Mouse (Mus musculus) embryonic facial prominence, embryonic 15.5 days (tissue): ENCODE results near the gene Ttc27. TPM values are rescaled to one million over a fixed set of nuclear protein-coding genes. Genes with fewer than 3 reads are reported as not detected.
A peak's percentile ranks its signal among the peaks of the same experiment; 100 is the strongest.

ENCODE experiments used
- ATAC-seq: fragments of 200-750 bp; cut with Nextera tagmentation; 2 replicates; pipeline ENCODE4 v1.8.0; 2017; ENCODE audit warnings: low read depth, moderate TSS enrichment; ENCODE audit not compliant: insufficient number of reproducible peaks, low FRiP score, low TSS enrichment
- H3K27ac ChIP-seq: fragments of 300-500 bp; sonication (generic); replicated peaks from 2 replicates; pipeline ENCODE4 v1.5.1; 2015; ENCODE audit warnings: mild to moderate bottlenecking, inconsistent platforms
- H3K27me3 ChIP-seq: fragments of 300-500 bp; sonication (generic); 2 replicates; pipeline ENCODE4 v1.6.1; 2015; ENCODE audit warnings: inconsistent platforms
- H3K36me3 ChIP-seq: fragments of 300-500 bp; sonication (generic); 2 replicates; pipeline ENCODE4 v1.6.1; 2015; ENCODE audit warnings: mild to moderate bottlenecking, inconsistent platforms
- H3K4me1 ChIP-seq: fragments of 300-500 bp; sonication (generic); 2 replicates; pipeline ENCODE4 v1.6.1; 2015; ENCODE audit warnings: inconsistent platforms
- H3K4me2 ChIP-seq: fragments of 300-500 bp; sonication (generic); replicated peaks from 2 replicates; pipeline ENCODE4 v1.6.1; 2015; ENCODE audit warnings: mild to moderate bottlenecking, inconsistent platforms
- H3K4me3 ChIP-seq: fragments of 300-500 bp; sonication (generic); replicated peaks from 2 replicates; pipeline ENCODE4 v1.5.1; 2015; ENCODE audit warnings: mild to moderate bottlenecking, inconsistent platforms
- H3K9ac ChIP-seq: fragments of 300-500 bp; sonication (generic); 2 replicates; pipeline ENCODE4 v1.6.1; 2015; ENCODE audit warnings: inconsistent platforms
- H3K9me3 ChIP-seq: fragments of 300-500 bp; sonication (generic); replicated peaks from 2 replicates; pipeline ENCODE4 v1.6.1; 2016; ENCODE audit warnings: inconsistent platforms
- whole genome bisulfite sequencing: fragments of 180-500 bp; shearing (Covaris S2); methylation state at CpG from one replicate; pipeline ENCODE4 v1.1.7; 2015; 5-methylcytosine and 5-hydroxymethylcytosine counted together
- polyA plus RNA-seq: library from polyadenylated mRNA; unstranded; fragments of >200 nt; fragmentation: Nextera tagmentation; extraction: Ambion mirVana; gene quantifications from 2 replicates; pipeline ENCODE4 v1.2.1, GENCODE M21; 2015

Gene Ttc27
- polyA plus RNA-seq, 1 experiment from 2014 or later: 21.6 TPM

DNA sequence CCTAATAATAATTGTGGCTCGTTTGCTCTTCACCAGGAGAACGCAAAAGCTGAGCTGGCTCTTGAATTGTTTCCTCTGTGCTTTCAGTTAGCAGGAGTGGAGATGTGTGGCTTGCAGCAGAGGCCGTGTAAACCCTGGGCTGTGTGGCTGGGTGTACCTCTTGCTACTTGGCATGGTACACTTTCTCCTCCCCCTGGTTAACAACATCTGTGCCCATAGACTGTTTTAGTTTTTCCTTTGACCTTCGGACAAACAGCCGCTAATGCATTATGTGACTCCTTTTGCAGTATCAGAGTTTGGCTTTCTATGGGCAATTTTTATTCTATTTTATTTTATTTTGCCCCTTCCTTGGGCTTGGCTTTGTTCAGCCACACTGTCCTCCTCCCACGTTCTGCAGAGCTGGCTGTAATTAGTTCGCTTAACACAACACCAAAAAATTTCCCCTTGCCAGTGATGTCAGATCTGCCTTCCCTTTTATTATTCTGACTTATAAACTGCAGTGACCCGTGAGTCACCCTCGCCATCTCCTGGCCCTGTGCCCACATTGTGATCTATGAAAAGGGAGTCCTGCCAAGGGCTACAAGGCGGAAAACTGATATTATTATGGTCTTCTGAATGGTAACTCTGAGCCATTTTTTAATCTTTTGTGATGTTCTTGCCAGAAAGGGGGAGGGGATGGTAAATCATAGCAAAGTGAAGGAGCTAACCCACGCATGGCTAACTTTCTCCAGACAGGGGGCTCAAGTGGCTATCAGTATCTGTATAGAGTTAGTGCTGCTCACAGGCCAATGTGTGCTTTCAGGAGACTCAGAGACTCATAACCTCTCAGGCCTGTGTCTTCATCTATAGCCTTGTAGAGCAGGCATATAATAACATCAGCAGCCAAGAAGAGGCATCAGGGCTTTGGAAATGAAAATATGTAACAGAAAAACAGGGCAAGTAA is 149.3 kb downstream of the Ttc27 start:
- Histone ChIP-seq H3K27ac (peak overlapping the region; percentile 41), H3K27me3 (no peaks in the 10 kb centered on the region), H3K9ac (no peak overlapping the region), H3K4me1 (peaks cover 54% of the 10 kb centered on the region), H3K4me2 (no peak overlapping the region), H3K4me3 (no peak overlapping the region), H3K9me3 (no peaks in the 10 kb centered on the region), H3K36me3 (no peaks in the 10 kb centered on the region)
- no peak; the same call in 1 of the 2 replicates for ATAC-seq
- 34% methylated on average over 11 of the region's 11 CpGs for WGBS

DNA sequence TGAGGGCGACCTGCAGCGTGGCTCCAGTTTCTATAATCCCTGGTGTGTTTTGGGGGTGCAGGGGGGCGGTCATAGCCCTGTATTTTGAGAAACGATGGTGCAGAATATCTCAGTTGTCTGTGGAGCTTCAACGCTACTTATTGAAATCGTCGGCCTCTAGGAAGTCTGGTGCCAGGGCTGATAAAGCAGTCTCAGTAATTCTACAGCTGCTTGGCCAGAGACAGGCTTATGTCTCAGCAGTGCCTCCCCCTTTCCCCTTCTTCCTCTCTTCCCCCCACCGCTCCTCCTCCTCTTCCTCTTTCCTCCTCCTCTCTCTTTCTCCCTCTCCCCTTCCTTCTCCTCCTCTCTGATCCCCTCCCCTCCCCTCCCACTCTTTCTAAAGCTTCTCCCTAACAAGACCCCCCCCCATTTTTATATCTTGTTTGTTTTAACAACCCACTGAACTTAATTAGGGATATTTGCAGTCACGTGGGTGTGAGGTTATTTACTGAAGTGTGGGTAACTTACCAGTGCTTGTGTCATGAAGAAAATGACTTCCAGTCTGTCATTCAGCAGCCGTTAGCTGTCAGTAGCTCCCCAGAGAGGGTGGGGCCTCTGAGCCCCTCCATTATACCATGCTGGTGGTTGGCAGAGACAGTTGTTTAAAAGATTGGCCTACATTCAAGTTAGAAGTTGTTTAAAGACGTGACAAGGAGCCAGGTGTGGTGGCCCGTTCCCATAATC is 150.8 kb downstream of the Ttc27 start:
- 56% methylated on average over 12 of the region's 12 CpGs for WGBS

DNA sequence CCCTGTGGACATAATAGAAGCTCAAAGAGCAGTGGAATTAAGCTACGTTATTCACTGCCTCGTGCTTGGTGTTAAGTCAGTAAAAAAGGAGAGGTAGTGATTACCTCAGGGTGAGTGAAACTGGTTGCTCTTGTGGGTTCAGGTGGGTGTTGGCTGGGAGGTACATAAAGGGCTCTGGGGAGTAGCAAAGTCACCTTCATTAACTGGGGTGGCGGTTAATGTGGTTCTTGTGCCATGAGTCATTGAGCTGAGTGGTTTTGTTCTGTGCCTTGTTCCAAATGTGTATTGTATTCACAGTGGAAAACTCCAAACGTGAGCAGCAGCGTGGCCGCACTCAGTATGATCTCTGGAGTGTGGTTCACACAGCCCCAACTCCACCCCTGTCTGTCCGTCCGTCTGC is 152.0 kb downstream of the Ttc27 start:
- Histone ChIP-seq H3K4me2 (no peak overlapping the region), H3K9ac (no peak overlapping the region), H3K4me3 (no peak overlapping the region), H3K4me1 (peaks cover 58% of the 10 kb centered on the region), H3K27me3 (no peaks in the 10 kb centered on the region), H3K27ac (peak overlapping the region; percentile 59; the same call in 1 of the 2 replicates), H3K9me3 (no peaks in the 10 kb centered on the region), H3K36me3 (no peaks in the 10 kb centered on the region)
- peak; percentile 27; the same call in 1 of the 2 replicates for ATAC-seq
- 52% methylated on average over 8 of the region's 8 CpGs for WGBS

More for the DNA sequence above, 150.8 kb downstream of the Ttc27 start:
- ATAC-seq: no peak
- peaks cover 58% of the 10 kb centered on the region for H3K4me1 ChIP-seq
- H3K9ac ChIP-seq: no peak overlapping the region
- no peak overlapping the region for H3K4me3 ChIP-seq
- H3K36me3 ChIP-seq: no peaks in the 10 kb centered on the region
- no peak overlapping the region for H3K27ac ChIP-seq
- no peaks in the 10 kb centered on the region for H3K27me3 ChIP-seq
- H3K4me2 ChIP-seq: no peak overlapping the region
- H3K9me3 ChIP-seq: no peaks in the 10 kb centered on the region

DNA sequence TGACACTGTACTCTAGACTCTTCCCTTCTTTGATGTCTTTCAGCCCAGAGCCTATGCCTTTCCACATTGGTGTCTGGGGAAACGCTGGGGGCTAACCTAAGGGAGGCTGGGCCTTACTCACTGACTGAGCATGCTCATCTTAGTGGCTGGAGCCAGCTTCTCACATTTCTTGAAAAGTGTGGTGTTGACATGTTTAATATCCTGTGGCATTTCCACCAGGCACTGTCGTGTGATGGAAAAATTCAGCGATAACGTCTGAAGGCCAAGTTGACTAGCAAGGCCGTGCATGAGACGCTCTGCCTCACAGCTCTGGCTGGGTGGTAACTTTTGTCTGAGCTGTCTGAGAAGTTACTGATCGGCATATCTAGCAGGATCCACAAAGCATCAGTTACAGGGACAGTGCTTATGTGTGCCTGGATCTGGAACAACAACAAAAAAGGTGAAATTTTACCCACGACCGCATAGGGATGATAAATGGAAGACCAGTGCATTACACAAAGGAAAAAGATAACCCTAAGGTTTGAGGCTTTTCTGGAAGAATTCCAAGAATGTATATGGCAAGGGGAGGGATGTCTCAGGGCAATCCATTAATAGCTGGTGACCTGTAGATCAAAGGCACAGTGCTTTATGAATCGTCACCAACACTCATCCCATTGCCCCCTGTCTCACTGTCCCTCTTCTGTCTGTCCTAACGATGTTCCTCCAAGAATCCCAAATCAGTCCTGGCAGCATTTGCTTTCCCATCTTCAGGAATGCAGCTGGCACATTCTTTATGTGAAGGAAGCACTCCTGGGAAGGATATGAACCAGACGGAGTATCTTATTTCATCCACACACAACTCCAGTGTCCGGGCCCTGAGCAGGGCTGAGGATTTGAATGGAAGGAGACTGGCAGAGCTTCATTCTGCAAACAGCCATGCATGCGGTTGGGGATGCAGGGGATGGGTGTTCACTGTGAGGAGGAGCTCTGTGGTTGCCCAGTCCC is 152.9 kb downstream of the Ttc27 start:
- H3K9me3 ChIP-seq: no peaks in the 10 kb centered on the region
- no peaks in the 10 kb centered on the region for H3K36me3 ChIP-seq
- H3K4me2 ChIP-seq: no peak overlapping the region
- peak overlapping the region; percentile 55; the same call in 1 of the 2 replicates for H3K27ac ChIP-seq
- 30% methylated on average over 14 of the region's 14 CpGs for WGBS
- ATAC-seq: no peak
- no peaks in the 10 kb centered on the region for H3K27me3 ChIP-seq
- peaks cover 58% of the 10 kb centered on the region for H3K4me1 ChIP-seq
- no peak overlapping the region for H3K9ac ChIP-seq
- H3K4me3 ChIP-seq: no peak overlapping the region

DNA sequence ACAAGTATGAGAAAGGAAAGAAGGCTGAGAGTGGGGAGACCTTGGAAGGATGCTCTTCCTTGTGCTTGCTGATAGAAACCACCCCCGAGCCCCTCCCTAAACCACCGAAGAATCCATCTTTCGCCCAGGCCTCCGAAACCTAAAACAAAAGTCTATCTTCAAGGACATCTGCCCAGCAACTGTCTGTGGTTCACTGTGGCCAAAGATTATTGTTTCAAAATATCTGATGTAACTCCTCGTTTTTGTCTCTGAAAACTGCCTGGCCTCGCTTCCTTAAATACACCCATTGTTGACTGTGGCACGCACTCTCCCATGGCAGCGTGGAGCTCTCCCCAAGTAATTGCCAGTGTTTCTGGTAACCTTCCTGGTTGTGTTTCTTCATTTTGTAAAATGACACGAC is 155.0 kb downstream of the Ttc27 start:
- peaks cover 43% of the 10 kb centered on the region for H3K4me1 ChIP-seq
- no peak overlapping the region for H3K9ac ChIP-seq
- H3K9me3 ChIP-seq: no peaks in the 10 kb centered on the region
- H3K27ac ChIP-seq: no peak overlapping the region
- H3K4me2 ChIP-seq: no peak overlapping the region
- WGBS: 54% methylated on average over 9 of the region's 9 CpGs
- H3K4me3 ChIP-seq: no peak overlapping the region
- no peak for ATAC-seq
- no peaks in the 10 kb centered on the region for H3K36me3 ChIP-seq
- H3K27me3 ChIP-seq: no peaks in the 10 kb centered on the region

DNA sequence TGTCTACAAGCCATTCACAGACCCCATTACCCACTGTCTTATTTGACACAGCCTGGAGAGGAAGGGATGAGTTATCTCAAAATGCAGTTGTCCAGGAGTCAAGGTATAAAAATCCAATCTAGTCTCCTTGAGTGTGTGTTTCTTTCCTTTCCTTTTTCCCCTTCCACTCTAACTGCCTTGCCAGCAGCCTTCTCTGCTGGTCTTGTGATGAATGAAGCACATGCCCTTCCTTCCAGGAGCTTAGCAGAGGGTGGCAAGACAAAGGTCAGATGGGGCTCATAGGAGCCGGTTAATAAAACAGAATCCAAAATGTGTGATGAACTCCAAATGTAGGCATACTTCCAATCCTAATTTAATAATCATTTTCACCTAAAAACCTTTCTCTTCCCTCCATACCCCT is 156.2 kb downstream of the Ttc27 start:
- Histone ChIP-seq H3K9me3 (no peaks in the 10 kb centered on the region), H3K4me2 (no peak overlapping the region), H3K4me3 (no peak overlapping the region), H3K27ac (no peak overlapping the region), H3K27me3 (no peaks in the 10 kb centered on the region), H3K36me3 (no peaks in the 10 kb centered on the region), H3K4me1 (peaks cover 31% of the 10 kb centered on the region), H3K9ac (no peak overlapping the region)
- WGBS: 71% methylated on average over 1 of the region's 1 CpGs
- no peak for ATAC-seq

DNA sequence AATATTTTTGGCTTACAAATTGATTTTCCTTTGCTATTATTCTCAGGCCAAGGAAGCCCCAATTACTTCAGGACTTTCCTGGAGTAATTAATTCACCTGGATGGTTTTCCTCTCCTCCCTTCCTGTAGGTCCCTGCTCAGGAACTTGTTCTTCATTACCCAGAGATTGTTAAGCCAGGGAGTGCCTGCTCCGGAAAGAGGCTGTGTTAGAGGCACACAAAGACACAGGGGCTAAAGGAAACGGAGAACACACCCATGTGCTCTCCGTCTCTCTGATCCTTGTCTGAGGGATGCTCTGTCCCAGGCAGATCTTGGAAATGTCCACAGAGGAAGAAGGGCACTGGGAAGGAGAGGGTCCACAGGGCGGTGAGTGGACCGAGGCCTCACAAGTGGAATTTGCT is 158.2 kb downstream of the Ttc27 start:
- Histone ChIP-seq H3K4me1 (peaks cover 17% of the 10 kb centered on the region), H3K27ac (no peak overlapping the region), H3K27me3 (no peaks in the 10 kb centered on the region), H3K9me3 (no peaks in the 10 kb centered on the region), H3K9ac (no peak overlapping the region), H3K36me3 (no peaks in the 10 kb centered on the region), H3K4me3 (no peak overlapping the region), H3K4me2 (no peak overlapping the region)
- ATAC-seq: no peak
- WGBS: 89% methylated on average over 5 of the region's 5 CpGs

DNA sequence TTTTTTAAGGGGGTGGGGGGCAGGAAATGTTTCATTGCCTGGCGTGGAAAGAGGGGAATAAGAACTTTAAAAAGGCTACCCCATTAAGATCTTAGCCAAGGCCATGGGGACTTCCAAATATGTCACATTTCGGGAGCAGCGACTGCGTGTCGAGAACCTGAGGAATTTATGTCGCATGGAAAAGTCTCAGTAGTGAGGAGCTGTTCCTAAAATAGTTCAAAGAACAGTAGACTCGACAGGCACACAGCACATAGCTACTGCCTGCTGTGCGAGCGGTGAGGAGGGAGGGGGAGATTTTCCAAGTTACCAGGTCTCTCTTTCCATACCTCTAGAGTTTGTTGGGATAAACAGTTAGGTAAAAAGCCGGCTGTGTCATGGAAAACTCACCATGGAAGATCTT is 159.4 kb downstream of the Ttc27 start:
- Histone ChIP-seq H3K36me3 (no peaks in the 10 kb centered on the region), H3K4me2 (no peak overlapping the region), H3K4me1 (peaks cover 8% of the 10 kb centered on the region), H3K4me3 (no peak overlapping the region), H3K27me3 (no peaks in the 10 kb centered on the region), H3K9ac (no peak overlapping the region), H3K27ac (no peak overlapping the region), H3K9me3 (no peaks in the 10 kb centered on the region)
- WGBS: 60% methylated on average over 10 of the region's 10 CpGs
- ATAC-seq: no peak

DNA sequence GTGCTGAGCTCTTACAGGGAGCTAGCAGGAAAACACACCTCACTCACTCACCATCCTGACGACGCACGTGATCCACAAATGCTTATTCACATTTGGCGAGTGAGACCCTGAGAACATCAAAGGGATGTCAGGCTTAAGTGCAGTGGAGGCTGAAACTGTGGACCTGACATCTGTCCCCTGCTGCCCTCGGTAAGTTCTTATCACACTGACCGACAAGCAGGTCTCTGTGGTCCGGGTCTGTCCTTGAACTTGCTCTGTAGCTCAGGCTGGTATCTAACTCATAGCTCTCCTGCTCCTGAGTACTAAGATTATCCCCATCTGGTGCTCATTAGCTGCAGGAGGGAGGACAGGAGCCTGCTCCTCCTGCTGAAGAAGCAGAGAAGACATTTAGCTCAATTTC is 162.2 kb downstream of the Ttc27 start:
- ATAC-seq: no peak
- 46% methylated on average over 7 of the region's 7 CpGs for WGBS

DNA sequence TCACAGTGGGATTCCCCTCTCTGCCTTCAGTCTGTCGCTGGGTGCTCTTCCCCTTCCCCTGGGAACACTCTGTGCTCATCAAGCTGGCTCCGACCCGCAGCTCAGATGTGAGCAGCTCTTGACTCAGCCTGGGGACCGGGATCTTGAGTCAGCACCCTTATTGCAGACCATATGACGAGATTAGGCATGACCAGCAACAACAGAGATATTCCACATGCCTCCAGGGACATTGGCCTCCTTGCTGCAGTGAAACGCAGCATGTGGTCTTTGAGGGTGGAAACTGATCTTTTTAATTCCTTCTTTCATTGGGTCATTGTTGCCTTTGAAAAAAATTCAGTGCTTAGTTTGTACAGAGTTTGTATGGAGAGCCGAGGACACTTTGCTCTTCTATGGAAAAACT is 169.5 kb downstream of the Ttc27 start:
- H3K9ac ChIP-seq: no peak overlapping the region
- no peaks in the 10 kb centered on the region for H3K9me3 ChIP-seq
- no peak overlapping the region for H3K4me2 ChIP-seq
- 44% methylated on average over 7 of the region's 7 CpGs for WGBS
- ATAC-seq: no peak
- no peaks in the 10 kb centered on the region for H3K27me3 ChIP-seq
- H3K4me1 ChIP-seq: no peaks in the 10 kb centered on the region
- H3K36me3 ChIP-seq: no peaks in the 10 kb centered on the region
- H3K4me3 ChIP-seq: no peak overlapping the region
- no peak overlapping the region for H3K27ac ChIP-seq

More for the DNA sequence above, 162.2 kb downstream of the Ttc27 start:
- no peaks in the 10 kb centered on the region for H3K36me3 ChIP-seq
- H3K9ac ChIP-seq: no peak overlapping the region
- peaks cover 5% of the 10 kb centered on the region for H3K4me1 ChIP-seq
- H3K27me3 ChIP-seq: no peaks in the 10 kb centered on the region
- H3K9me3 ChIP-seq: no peaks in the 10 kb centered on the region
- no peak overlapping the region for H3K4me3 ChIP-seq
- H3K4me2 ChIP-seq: no peak overlapping the region
- H3K27ac ChIP-seq: no peak overlapping the region
